Mouse (Mus musculus): ENCODE results near the gene H2-Aa. TPM values are rescaled to one million over a fixed set of nuclear protein-coding genes. Genes with fewer than 3 reads are reported as not detected.

The H2-Aa gene
- polyA plus RNA-seq, 1 experiment: 181 TPM

DNA sequence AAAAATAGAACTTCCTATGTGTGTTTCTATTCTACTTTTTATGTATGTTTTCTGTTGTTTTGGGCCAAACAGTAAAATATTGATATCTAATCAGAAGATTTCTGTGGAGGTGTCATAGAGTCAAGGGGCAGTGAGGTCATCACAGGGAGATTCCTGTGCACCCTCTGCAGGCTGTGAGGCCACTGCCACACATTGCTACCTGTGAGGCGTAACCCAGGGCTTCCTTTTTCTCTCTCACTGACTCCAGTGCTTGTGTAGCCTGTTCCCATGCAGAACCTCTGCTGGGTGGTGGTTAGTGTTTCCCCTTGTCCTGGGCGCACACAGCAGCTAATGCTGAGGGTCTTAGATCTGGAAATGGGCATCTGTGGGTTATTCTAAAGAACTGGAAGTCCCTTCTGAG, 18.8 kb upstream of the H2-Aa start:
- H3K27ac ChIP-seq (replicated peaks; ENCODE audit: low read depth, low read length): peak overlapping the region; percentile 30; the same call in 1 of the 2 replicates
- H3K4me1 ChIP-seq (ENCODE audit: control insufficient read depth, insufficient read depth, insufficient read length, low read length): no peaks in the 10 kb centered on the region
- peak overlapping the region; percentile 37 for H3K4me3 ChIP-seq (ENCODE audit: insufficient read depth, low read depth, low read length)

- Histone ChIP-seq H3K4me3 (ENCODE audit: insufficient read depth, low read depth, low read length) (peak within 1 kb of the TSS; percentile 49), H3K27ac (replicated peaks; ENCODE audit: low read depth, low read length) (peak within 1 kb of the TSS; percentile 78), H3K4me1 (ENCODE audit: control insufficient read depth, insufficient read depth, insufficient read length, low read length) (no peaks in the 10 kb centered on the region)
Measured at GRCm38 (mm10) chr17:34305380-34306030, 17.9 kb upstream of the H2-Aa start, which contains the start of gene H2-Eb1. TSS of gene H2-Eb1 (plus strand) at chr17:34305867.

DNA sequence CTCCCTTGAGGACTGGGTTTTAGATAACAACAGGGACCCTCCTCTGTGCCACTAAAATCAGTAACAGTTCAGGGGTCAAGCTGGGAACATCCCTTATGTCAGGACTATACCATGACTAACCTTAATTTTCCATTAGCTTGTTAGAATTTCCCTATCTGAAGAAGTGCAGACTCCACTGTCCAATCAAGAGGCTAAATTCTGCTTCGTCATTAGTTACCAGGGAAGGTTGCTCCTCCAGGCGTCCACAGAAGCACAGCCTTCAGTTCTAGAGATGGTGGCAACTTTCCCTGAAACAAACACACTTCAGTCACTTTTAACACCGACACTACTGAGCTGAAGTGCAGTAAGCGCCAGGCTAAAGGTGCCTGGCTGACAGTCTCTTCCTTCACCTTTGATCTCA, 17.1 kb upstream of the H2-Aa start:
- H3K4me3 ChIP-seq (ENCODE audit: insufficient read depth, low read depth, low read length): no peak overlapping the region
- peak overlapping the region; percentile 83 for H3K27ac ChIP-seq (replicated peaks; ENCODE audit: low read depth, low read length)

GRCm38 (mm10) chr17:34303789-34304188, 16.2 kb upstream of the H2-Aa start:
- H3K27ac ChIP-seq (replicated peaks; ENCODE audit: low read depth, low read length): peak overlapping the region; percentile 83; the same call in 1 of the 2 replicates
- no peak overlapping the region for H3K4me3 ChIP-seq (ENCODE audit: insufficient read depth, low read depth, low read length)
- H3K4me1 ChIP-seq (ENCODE audit: control insufficient read depth, insufficient read depth, insufficient read length, low read length): no peaks in the 10 kb centered on the region

More for the DNA sequence above, 17.1 kb upstream of the H2-Aa start:
- H3K4me1 ChIP-seq (ENCODE audit: control insufficient read depth, insufficient read depth, insufficient read length, low read length): no peaks in the 10 kb centered on the region

GRCm38 (mm10) chr17:34301670-34302190, 14.1 kb upstream of the H2-Aa start:
- H3K4me3 ChIP-seq (ENCODE audit: insufficient read depth, low read depth, low read length): no peak overlapping the region
- H3K27ac ChIP-seq (replicated peaks; ENCODE audit: low read depth, low read length): no peak overlapping the region
- H3K4me1 ChIP-seq (ENCODE audit: control insufficient read depth, insufficient read depth, insufficient read length, low read length): no peaks in the 10 kb centered on the region

GRCm38 (mm10) chr17:34300691-34301566, 13.3 kb upstream of the H2-Aa start:
- no peak overlapping the region for H3K4me3 ChIP-seq (ENCODE audit: insufficient read depth, low read depth, low read length)
- H3K27ac ChIP-seq (replicated peaks; ENCODE audit: low read depth, low read length): 0 out of 2 replicates have a peak overlapping the region, but pooled peaks have one; percentile 21
- H3K4me1 ChIP-seq (ENCODE audit: control insufficient read depth, insufficient read depth, insufficient read length, low read length): no peaks in the 10 kb centered on the region

DNA sequence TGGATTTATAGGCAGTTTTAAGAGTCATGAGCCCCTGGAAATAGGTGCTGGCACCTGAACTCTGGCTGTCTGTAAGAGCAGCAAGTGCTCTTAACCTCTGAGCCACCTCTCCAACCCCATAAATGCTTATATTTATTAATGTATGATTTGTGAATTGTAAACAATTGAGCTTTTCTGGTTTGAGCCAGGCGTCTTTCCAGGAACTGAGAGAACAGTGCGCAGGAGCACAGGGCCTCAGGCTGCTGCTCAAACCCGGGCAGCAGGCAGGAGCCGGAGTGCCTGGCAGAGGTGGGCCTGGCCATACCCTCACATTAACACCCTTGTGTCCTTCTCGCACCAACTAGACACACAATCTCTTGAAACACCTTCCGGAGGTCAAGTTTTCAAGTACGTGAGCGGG, 12.4 kb upstream of the H2-Aa start:
- Histone ChIP-seq H3K4me3 (ENCODE audit: insufficient read depth, low read depth, low read length) (no peak overlapping the region), H3K27ac (replicated peaks; ENCODE audit: low read depth, low read length) (no peak overlapping the region)

DNA sequence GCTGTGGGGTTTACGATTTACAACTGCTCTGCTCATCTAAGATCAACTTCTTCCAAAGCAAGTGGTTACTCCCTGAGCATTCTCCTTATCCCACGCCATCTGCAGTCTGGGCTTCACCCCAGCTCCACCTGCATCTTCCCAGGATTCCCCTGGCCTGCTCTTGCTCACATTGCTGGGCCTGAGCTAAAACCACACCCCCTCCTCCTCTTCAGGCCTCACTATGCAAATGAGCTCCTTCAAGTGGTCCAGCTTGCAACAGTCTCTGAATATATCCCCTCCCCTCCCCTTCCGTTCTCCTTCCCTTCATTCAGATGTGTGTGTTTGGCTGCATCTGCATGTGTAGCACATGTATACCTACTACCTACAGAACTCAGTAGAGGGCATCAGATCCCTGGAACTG, 11.7 kb upstream of the H2-Aa start:
- Histone ChIP-seq H3K27ac (replicated peaks; ENCODE audit: low read depth, low read length) (no peak overlapping the region), H3K4me1 (ENCODE audit: control insufficient read depth, insufficient read depth, insufficient read length, low read length) (no peaks in the 10 kb centered on the region), H3K4me3 (ENCODE audit: insufficient read depth, low read depth, low read length) (no peak overlapping the region)

More for the DNA sequence above, 12.4 kb upstream of the H2-Aa start:
- no peaks in the 10 kb centered on the region for H3K4me1 ChIP-seq (ENCODE audit: control insufficient read depth, insufficient read depth, insufficient read length, low read length)

DNA sequence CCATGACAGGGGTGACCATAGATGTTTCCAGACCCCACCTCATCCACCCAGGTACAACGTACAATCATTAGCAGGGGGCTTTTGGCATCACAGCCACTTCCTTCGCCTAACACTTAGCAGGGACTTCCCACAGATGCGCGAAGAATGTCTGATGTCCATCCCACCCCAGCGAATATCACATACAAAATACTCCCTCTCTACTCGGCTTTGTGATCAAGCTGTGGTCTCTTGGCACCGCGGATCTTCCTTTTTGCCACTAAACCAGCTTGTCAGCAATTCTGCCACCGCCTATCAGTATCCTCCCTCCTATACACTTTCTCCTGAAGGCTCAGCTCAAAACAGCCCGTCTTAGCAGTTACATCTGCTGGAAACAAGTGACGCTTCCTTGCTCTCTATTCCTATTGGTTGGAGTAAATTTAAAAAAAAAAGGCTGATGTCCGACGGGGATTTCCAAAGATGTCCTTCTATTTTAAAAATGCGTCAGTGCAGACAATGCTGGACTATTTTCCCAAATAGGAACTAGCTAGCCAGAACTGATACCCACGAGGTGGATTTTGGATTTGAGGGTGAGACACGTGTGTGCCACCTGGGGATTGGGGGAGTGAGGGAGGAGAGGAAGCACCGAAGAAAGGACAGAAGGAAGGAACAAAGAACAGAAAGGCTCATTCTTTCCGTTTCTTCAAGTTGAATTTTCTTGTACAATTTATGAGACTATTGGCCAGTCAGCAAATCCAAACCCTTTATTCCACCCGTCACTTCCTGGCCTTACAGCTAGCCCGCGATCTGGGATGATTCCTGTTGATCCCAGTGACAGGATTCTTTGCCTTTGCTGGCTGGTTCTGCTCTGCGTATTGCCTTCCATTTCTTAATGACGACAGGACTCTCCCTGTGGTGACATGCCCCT, 8.5 kb upstream of the H2-Aa start:
- H3K4me3 ChIP-seq (ENCODE audit: insufficient read depth, low read depth, low read length): peak overlapping the region; percentile 52
- peak overlapping the region; percentile 83 for H3K27ac ChIP-seq (replicated peaks; ENCODE audit: low read depth, low read length)
- H3K4me1 ChIP-seq (ENCODE audit: control insufficient read depth, insufficient read depth, insufficient read length, low read length): no peaks in the 10 kb centered on the region

GRCm38 (mm10) chr17:34295307-34295706, 7.7 kb upstream of the H2-Aa start:
- Histone ChIP-seq H3K4me3 (ENCODE audit: insufficient read depth, low read depth, low read length) (no peak overlapping the region), H3K27ac (replicated peaks; ENCODE audit: low read depth, low read length) (no peak overlapping the region), H3K4me1 (ENCODE audit: control insufficient read depth, insufficient read depth, insufficient read length, low read length) (no peaks in the 10 kb centered on the region)

DNA sequence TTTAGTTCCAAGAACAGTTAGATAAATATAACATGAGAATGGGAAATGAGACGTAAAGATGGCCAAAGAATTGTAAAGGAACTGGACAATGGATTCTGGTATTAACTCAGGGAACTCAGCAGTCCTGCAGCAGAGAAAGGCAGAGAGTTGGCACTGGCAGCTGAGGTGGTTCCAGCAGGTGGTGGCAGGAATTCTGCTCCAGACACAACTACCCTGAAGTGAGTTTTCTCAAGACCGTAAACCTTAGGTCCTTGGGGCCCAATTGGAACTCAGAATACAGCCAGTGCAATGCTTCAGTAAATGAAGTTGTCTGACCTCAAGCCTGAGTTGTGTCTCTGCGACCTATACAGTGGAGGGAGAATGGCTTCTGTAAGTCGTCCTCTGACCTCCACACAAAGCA, 6.6 kb upstream of the H2-Aa start:
- Histone ChIP-seq H3K4me1 (ENCODE audit: control insufficient read depth, insufficient read depth, insufficient read length, low read length) (no peaks in the 10 kb centered on the region), H3K4me3 (ENCODE audit: insufficient read depth, low read depth, low read length) (no peak overlapping the region), H3K27ac (replicated peaks; ENCODE audit: low read depth, low read length) (no peak overlapping the region)

GRCm38 (mm10) chr17:34293533-34293932, 5.9 kb upstream of the H2-Aa start:
- Histone ChIP-seq H3K4me3 (ENCODE audit: insufficient read depth, low read depth, low read length) (no peak overlapping the region), H3K4me1 (ENCODE audit: control insufficient read depth, insufficient read depth, insufficient read length, low read length) (no peaks in the 10 kb centered on the region), H3K27ac (replicated peaks; ENCODE audit: low read depth, low read length) (0 out of 2 replicates have a peak overlapping the region, but pooled peaks have one; percentile 24)

DNA sequence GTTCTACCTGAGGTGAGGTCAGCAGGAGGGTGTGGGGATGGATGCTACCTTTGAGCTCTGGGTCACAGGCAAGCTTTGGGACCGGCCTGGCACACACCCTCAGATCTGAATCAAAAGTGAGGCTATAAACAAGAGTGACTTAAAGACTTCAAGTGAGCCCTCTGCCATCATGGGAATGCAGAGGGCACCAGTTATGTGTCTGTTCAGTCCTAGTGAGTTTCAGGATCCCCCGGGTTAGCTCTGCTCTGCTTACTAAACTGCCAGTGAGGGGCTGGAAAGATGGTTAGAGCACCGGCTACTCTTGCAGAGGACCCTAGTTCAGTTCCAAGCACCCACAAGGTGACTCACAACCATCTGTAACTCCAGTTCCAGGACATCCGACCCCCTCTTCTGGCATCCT, 4.9 kb upstream of the H2-Aa start:
- no peaks in the 10 kb centered on the region for H3K4me1 ChIP-seq (ENCODE audit: control insufficient read depth, insufficient read depth, insufficient read length, low read length)
- H3K4me3 ChIP-seq (ENCODE audit: insufficient read depth, low read depth, low read length): no peak overlapping the region
- no peak overlapping the region for H3K27ac ChIP-seq (replicated peaks; ENCODE audit: low read depth, low read length)

- H3K27ac ChIP-seq (replicated peaks; ENCODE audit: low read depth, low read length): no peak overlapping the region
- no peaks in the 10 kb centered on the region for H3K4me1 ChIP-seq (ENCODE audit: control insufficient read depth, insufficient read depth, insufficient read length, low read length)
- H3K4me3 ChIP-seq (ENCODE audit: insufficient read depth, low read depth, low read length): no peak overlapping the region
Measured at GRCm38 (mm10) chr17:34291609-34292008, 4.0 kb upstream of the H2-Aa start.
